1 mouse cellular context compared by ENCODE assay signal in the genomic region with DNA sequence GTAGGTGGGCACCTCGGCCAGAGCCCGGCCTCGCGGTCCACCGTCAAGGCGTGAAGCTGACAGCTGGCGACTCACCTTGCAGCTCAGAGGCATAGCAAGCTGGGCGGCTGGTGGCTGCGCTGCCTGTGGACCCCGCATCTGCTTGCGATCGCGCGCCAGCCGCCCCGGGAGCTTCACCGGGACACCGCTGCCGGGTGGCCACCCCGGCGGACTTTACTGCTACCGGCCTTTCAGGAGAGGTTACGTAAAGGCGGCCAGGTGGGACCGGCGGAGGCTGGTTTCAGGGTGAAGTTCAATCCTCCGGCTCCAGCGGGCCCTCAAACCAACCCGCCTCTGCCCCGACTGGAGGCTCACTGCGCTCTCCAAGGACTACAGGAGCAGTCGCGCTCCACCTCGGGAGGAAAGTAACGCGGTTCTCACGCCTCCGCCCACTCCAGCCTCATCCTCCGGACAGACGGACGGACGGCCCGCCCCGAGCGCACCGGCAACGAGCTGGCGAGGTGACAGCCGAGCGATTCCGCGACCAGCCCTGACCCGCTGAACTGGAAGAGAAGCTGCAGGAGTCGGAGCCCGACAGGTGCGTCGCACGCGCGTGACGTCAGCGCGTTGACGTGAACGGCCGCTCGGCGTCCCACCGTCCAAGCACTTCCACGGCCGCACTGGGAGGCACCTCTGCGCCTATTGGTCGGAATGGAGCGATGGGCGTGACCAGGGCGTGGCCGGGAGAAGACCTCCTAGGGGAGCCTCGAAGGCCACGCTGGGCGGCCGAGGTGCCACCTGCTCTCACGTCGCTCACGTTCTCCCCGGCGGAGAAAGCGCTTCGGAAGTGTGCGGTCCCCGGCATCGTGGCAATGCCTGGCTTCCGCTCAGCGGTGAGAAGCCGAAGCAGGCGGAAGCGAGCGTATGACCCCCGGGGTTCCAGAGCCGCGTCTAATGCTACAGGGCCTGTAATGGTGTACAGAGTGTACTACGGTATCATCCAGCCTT.
TF ChIP-seq lines count a peak whose summit lies in the region.

A gene (minus strand): TSS at position 600 of the 987 bp plus-strand sequence.

TF ChIP-seq in MEL, 35 proteins besides CTCF, POLR2A, EP300 and RAD21 (continued from another document):
- TF ChIP-seq NELFE (IDR thresholded peaks at IDR 0.05; ENCODE audit: low read depth, low read length), result peak; percentile 98
- TF ChIP-seq RCOR1 (IDR thresholded peaks at IDR 0.05; ENCODE audit: low read depth, low read length), result no peak
- no peak for TF ChIP-seq SMC3 (IDR thresholded peaks at IDR 0.05; ENCODE audit: low read depth, low read length)
- TF ChIP-seq MXI1 (IDR thresholded peaks at IDR 0.05; ENCODE audit: low read depth, low read length), result no peak; the same call in 1 of the 2 replicates
- no peak for TF ChIP-seq ZKSCAN1 (IDR thresholded peaks at IDR 0.05; ENCODE audit: low read depth, low read length)
- TF ChIP-seq TCF12 (IDR thresholded peaks at IDR 0.05; ENCODE audit: low read depth, low read length), result peak; percentile 73
- TF ChIP-seq HCFC1 (IDR thresholded peaks at IDR 0.05; ENCODE audit: low read depth, low read length), result peak; percentile 89
- no peak for TF ChIP-seq MAZ (IDR thresholded peaks at IDR 0.05; ENCODE audit: low read depth, low read length)
- no peak for TF ChIP-seq E2F4 (IDR thresholded peaks at IDR 0.05; ENCODE audit: borderline replicate concordance, low read depth, low read length)
- TF ChIP-seq SIN3A (IDR thresholded peaks at IDR 0.05; ENCODE audit: low read length), result peak; percentile 89
- no peak for TF ChIP-seq MEF2A (IDR thresholded peaks at IDR 0.05; ENCODE audit: extremely low read depth, insufficient replicate concordance, low read depth, low read length, poor library complexity, severe bottlenecking)
- TF ChIP-seq POLR2AphosphoS2 (IDR thresholded peaks at IDR 0.05; ENCODE audit: low read length), result peak; percentile 94
- no peak; the same call in 1 of the 2 replicates for TF ChIP-seq ZC3H11A (IDR thresholded peaks at IDR 0.05; ENCODE audit: low read depth, low read length)
- no peak for TF ChIP-seq USF1 (IDR thresholded peaks at IDR 0.05; ENCODE audit: low read depth, low read length)
- no peak for TF ChIP-seq TAL1 (IDR thresholded peaks at IDR 0.05; ENCODE audit: low read length)
- TF ChIP-seq ZMIZ1 (IDR thresholded peaks at IDR 0.05; ENCODE audit: low read depth, low read length), result peak; percentile 91
- peak; percentile 71; the same call in 1 of the 2 replicates for TF ChIP-seq CHD1 (IDR thresholded peaks at IDR 0.05; ENCODE audit: low read depth, low read length)
